Mouse (Mus musculus) cerebellum, adult 9-11 months (tissue): Measurements from ENCODE around the gene Snf8.

Experiments used
- DNase-seq: peaks from one replicate; pipeline ENCODE4 v3.0.0; 2022

Snf8 gene

DNA sequence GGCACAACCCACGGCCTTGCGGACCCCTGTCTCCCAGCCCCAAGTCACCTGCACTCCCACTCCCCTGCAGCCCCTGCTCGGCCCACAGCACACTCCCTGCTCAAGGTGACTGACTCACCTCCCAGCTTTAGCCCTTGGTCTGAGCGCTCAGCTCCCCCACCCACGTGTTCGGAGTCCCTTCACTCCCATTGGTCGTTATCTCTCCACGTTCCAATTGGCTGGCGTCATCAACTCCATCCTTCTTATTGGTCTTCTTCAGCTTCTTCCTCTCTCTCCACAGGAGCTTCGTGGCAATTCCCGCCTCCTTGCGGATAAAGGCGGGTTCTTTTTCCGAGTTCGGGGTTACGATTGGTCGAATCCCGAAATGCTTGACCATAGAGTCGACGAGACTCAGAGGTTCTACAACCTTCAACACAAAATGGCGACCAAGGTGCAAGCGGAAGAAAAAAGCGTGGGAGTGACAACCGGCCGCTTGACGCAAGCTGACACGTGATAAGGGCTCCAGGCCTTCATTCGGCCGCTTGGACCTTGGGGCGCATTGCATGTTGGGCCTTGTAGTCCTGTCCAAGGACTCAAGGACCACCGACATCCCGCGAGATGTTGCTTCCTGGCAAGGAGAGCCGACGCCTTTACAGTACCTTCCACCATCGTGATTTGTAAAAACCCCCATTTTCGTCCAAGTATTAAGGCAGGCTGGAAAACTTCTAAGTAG, 41.0 kb downstream of the Snf8 start, which contains the start of gene Atp5g1:
TSS of gene Atp5g1 (minus strand) at position 162 of the 712 bp plus-strand sequence.
- peak; percentile 100 for DNase-seq

DNA sequence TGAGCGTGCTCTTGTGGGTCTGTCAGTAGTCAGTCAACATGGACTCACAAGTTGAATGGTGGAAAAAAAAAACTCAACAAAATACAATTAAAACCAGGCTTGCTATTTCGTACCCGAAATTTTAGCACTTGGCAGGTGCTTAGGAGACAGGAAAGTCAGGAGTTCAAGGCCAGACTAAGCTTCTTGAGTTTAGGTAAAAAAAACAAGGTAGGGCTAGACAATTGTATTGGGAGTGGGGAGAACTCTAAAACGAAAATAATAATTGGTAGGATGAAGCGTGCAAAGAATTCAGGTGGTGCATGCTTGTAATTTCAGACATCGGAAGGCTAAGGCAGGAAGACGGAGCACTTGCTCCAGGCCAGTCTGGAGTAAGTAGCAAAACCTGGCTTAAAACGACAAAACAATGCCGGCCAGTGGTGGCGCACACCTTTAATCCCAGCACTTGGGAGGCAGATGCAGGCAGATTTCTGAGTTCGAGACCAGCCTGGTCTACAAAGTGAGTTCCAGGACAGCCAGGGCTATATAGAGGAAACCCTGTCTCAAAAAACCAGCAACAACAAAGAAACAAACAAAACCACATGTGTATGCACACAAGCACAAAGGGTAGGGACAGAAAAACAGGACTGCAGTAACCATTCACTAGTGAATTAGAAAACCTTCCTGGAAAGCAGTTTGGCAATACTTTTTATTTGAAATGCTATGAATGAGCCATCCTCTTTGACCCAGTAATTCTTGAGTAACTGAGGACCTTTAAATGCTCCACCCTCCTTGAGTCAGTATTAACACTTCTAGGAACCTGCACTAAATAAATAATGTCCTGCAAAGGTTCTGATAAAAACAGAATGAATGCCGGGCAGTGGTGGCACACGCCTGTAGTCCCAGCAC, 41.8 kb downstream of the Snf8 start:
- DNase-seq: peak; percentile 61

DNA sequence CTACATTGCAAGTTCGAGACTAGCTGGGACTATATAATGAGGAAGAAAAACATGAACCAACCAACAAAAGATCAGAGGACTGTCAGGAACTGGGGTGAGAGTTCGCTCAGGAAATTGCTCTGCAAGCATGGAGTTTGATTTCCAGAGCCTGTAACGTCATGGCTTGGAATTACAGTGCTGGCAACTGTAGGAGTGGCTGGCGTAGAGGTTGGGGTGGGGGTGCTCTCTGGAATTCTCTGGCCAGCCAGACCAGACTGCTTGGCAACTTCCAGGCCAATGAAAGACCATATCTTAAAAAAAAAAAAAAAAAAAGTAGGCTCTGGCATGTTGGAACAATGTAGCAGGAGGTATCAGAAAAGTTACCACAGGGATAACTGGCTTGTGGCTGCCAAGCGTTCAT, 46.1 kb downstream of the Snf8 start:
- DNase-seq: peak; percentile 10

DNA sequence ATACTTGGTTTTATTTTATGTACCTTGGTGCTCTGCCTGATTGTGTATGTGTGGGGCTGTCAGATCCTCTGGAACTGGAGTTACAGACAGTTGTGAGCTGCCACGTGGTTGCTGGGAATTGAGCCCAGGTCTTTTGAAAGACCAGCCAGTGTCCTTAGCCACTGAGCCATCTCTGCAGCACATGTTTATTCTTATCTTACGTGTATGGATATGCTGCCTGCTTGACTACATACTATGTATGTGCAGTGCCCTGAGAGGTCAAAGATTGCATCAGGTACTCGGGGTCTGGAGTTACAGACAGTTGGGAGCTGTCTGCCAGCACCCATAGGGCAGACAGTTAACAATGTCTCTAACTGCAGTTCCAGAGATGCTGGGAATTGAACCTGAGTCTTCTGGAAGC, 48.0 kb downstream of the Snf8 start:
- no peak for DNase-seq

DNA sequence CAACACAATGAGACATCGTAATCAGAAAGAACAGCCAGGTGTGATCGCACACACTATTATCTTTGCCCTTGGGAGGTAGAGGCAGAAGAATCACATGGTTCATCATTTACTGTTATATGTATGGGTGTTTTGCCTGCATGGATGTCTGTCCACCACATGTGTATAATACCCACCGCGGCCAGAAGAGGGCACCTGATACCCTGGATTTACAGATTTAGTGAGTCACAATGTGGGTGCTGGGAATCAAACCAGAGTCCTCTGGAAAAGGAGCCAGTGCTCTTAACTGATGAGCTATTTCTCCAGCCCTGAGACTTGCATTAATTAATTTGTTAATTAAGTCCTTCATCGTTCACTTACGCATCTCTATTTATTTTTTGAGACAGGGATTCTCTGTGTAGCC, 53.3 kb downstream of the Snf8 start:
- no peak for DNase-seq

DNA sequence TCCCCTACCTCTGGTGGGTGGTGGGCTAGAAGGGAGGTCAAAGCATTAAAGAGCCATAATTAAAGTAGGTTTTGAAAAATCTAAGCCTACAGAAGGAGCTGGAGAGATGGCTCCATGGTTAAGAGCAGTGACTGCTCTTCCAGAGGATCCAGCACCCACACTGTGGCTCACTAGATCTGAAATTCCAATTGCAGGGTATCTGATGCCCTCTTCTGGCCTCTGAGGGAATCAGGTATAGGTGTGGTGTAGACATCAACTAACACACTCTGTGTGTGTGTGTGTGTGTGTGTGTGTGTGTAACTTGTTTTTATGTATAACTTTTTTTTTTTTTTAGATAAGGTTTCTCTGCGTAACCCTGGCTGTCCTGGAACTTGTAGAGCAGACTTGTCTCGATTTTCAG, 56.4 kb downstream of the Snf8 start:
- no peak for DNase-seq

DNA sequence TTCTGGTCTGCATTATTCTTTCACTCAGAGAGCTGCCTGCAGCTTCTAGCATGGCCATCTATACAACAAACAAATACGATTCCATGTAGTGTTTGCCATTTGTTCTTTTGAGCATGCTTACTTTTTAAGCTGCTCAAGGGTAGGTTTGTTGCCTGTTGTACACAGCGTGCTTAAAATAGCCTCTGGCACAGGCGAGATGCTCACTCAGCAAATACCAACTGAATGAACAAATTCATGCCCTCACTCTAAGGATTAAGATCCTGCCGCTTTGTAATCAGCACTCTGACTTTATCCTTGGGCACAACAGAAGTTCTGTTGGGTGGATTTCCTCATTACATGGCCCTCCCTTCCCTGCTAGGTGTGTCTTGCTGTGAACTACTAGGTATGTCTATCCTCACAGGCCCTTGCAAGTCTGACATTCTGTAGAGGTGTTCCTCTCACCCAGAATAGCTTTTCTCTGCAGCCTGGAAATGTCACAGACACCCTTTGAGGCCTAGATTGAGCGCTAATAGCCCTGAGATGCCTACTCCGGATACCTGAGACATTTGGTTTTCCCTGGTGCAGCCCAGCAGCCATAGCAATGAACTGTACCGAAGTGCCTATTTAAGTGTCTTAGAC, 58.1 kb downstream of the Snf8 start:
- no peak for DNase-seq

DNA sequence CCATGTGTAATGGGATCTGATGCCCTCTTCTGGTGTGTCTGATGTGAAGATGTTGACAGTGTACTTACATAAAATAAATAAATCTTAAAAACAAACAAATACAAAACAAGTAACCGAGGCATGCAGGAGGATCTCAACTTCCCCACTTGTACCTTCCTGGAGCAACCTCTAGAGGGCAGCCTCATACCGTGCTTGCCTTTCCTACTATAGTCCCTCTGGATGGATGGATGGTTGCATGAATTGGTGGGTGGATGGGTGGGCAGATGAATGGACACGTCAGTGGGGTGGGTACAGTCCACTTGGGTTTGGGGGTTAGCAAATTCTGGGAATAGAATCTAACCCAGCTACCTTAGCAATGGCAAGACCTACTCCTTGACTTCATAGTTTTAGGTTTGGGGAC, 58.7 kb downstream of the Snf8 start:
- no peak for DNase-seq
